Mouse (Mus musculus): ENCODE data around the gene Tcf7. TPM values are rescaled to one million over a fixed set of nuclear protein-coding genes. Genes with fewer than 3 reads are reported as not detected.

Gene Tcf7
- 5.6 and 7.1 TPM in 2 replicates for polyA plus RNA-seq (2015; fragmentation: Nextera tagmentation; extraction: Ambion mirVana)

DNA sequence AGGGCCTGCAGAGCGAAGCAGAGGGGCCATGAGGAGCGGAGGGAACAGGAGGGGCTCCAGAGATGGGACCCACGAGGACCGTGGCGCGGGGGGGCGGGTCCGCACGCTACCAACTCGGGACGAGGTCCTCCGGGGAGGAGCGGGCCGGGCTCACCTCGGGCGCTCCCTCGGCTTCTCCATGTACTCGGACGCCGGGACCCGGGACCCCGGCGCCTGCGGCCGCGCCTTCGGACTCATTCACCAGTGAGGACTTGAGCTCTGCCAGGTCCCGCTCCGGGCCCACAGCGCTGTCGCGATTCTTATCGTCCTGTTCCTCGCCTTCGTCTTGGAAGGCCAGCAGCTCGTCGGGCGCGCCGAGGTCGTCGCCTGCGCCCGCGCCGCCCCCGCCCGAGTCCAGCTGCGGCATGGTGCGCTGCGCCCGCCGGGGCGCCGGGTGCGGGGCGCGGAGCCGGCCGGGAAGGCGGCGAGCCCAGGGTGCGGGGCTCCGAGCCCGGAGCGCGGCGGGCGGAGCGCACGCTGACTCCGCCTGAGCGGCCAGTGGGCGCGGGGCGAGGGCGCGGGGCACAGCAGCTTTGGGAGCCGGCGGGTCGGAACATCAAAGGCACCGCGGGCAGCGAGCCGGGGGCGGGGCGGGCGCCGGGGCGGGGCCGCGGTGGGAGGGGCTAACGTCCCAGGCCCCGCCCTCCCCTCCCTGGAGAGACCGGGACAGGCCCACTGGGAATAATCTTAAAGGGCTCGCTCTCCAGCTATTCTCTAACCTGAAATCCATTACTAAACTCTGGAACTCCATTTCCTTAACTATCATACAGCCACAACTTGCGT lies at the start of gene Tcf7:
Gene Tcf7, minus strand, starts transcription at position 241 of the 822 bp plus-strand sequence.
- Histone ChIP-seq H3K36me3 (ENCODE audit: insufficient read depth, low read length) (no peaks in the 10 kb centered on the region), H3K4me3 (ENCODE audit: low read length) (peak within 1 kb of the TSS; percentile 72), H3K27ac (ENCODE audit: low read length) (peak within 1 kb of the TSS; percentile 57; the same call in 1 of the 2 replicates), H3K4me1 (ENCODE audit: insufficient read depth, low read length) (peaks cover 36% of the 10 kb centered on the region), H3K9me3 (ENCODE audit: low read length) (no peaks in the 10 kb centered on the region), H3K27me3 (ENCODE audit: insufficient read depth, low read length) (0 out of 2 replicates have a peak, but pooled peaks cover 4% of the 10 kb centered on the region), H3K4me2 (replicated peaks; ENCODE audit: low read depth, low read length) (peak within 1 kb of the TSS; percentile 96), H3K9ac (replicated peaks; ENCODE audit: low read length) (peak within 1 kb of the TSS; percentile 73)
- under 1% methylated on average over 83 of the region's 97 CpGs for WGBS
- ATAC-seq (ENCODE audit: low FRiP score, low TSS enrichment) = peak; percentile 79

DNA sequence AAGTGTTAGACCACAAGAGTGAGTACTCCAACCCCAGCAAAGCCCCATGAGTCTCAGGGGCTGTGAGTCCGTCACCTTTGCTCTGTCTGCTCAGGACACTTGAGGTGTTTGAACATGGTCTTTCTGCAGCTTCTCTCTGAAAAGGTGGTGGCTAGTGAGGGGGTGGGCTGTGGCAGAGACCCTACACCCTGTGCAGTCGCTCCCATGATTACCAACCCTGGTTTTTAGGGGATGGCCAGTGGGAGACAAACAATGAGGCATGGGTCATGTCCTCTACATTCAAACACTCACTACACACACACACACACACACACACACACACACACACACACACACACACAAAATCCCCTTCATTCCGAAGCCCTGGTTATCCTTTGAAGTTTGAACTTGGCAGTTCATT lies 44.5 kb upstream of the Tcf7 start:
- Histone ChIP-seq H3K36me3 (ENCODE audit: insufficient read depth, low read length) (no peaks in the 10 kb centered on the region), H3K4me2 (replicated peaks; ENCODE audit: low read depth, low read length) (no peak overlapping the region), H3K4me3 (ENCODE audit: low read length) (no peak overlapping the region), H3K4me1 (ENCODE audit: insufficient read depth, low read length) (no peaks in the 10 kb centered on the region), H3K9me3 (ENCODE audit: low read length) (no peaks in the 10 kb centered on the region), H3K27ac (ENCODE audit: low read length) (no peak overlapping the region), H3K27me3 (ENCODE audit: insufficient read depth, low read length) (no peaks in the 10 kb centered on the region), H3K9ac (replicated peaks; ENCODE audit: low read length) (no peak overlapping the region)
- ATAC-seq (ENCODE audit: low FRiP score, low TSS enrichment) = no peak
- WGBS = 58% methylated on average over 3 of the region's 3 CpGs

DNA sequence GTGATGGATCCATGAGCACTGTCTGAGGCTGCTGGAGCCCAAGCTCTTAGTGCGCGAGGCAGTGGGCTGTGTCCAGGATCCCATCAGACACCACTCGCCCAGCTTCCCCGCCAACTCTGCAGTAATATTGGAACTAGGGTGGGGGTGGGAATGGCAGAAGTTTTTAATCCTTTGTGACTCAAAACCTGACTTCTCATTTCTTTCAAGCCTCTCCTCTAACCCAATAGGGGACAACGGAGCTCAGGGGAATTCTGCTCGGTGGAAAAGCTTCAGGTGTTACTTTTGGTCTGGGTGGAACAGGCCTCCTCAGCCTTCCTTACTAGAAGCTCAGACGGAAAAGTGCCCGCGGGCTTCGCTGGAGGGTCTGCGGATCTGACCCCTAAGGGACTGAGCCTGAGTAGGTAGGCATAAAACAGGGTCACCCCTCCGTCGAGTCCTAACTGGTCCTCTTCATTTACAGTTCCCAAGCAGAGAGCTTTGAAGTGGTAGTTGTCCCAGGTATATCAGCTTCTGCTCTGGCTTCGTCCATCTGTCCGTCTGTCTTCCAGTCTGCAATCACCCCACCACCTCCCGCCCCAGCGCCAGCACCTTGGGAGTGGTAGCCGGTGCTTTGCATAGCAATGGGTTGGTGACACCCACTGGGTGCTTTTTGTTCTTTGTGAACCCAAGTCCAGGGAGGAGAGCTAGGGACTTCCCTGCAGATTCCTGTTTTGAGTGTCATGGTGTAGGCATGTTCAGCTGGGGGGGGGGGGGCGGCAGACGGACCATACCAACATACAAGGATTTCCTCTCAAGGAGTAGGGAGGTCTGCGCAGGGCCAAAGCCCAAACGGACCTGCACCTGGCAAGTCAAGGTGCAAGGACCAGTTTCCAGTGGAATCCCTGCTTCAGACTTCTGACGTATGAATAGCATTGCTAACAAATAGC lies 41.9 kb upstream of the Tcf7 start:
- no peak overlapping the region for H3K4me3 ChIP-seq (ENCODE audit: low read length)
- no peak overlapping the region; the same call in 1 of the 2 replicates for H3K9ac ChIP-seq (replicated peaks; ENCODE audit: low read length)
- no peaks in the 10 kb centered on the region for H3K27me3 ChIP-seq (ENCODE audit: insufficient read depth, low read length)
- no peaks in the 10 kb centered on the region for H3K36me3 ChIP-seq (ENCODE audit: insufficient read depth, low read length)
- WGBS = 55% methylated on average over 23 of the region's 23 CpGs
- H3K9me3 ChIP-seq (ENCODE audit: low read length) = no peaks in the 10 kb centered on the region
- ATAC-seq (ENCODE audit: low FRiP score, low TSS enrichment) = 0 out of 2 replicates have a peak, but pooled peaks have one; percentile 59
- no peak overlapping the region for H3K27ac ChIP-seq (ENCODE audit: low read length)
- H3K4me2 ChIP-seq (replicated peaks; ENCODE audit: low read depth, low read length) = no peak overlapping the region
- no peaks in the 10 kb centered on the region for H3K4me1 ChIP-seq (ENCODE audit: insufficient read depth, low read length)

DNA sequence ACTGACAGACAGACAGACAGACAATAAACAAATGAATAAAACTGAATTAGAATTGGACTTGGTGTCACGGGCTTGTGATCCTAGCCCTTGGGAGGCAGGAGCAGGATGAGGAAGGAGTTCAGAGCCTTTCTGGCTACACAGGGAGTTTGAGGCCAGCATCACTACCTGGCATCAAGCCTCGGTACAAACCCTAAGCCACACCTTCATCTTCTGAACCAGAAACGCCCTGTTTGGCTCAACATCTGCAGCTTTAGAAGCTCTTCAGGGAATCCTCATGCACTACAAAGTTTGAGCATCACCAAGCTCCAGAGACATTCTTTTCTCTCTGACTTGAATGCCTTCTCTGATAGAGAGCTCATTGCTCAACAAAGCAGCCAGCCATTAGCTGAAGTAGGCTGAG lies 38.7 kb upstream of the Tcf7 start:
- no peak overlapping the region for H3K9ac ChIP-seq (replicated peaks; ENCODE audit: low read length)
- no peaks in the 10 kb centered on the region for H3K36me3 ChIP-seq (ENCODE audit: insufficient read depth, low read length)
- H3K4me2 ChIP-seq (replicated peaks; ENCODE audit: low read depth, low read length) = no peak overlapping the region
- no peaks in the 10 kb centered on the region for H3K27me3 ChIP-seq (ENCODE audit: insufficient read depth, low read length)
- H3K4me3 ChIP-seq (ENCODE audit: low read length) = no peak overlapping the region
- H3K27ac ChIP-seq (ENCODE audit: low read length) = no peak overlapping the region
- no peak for ATAC-seq (ENCODE audit: low FRiP score, low TSS enrichment)
- no peaks in the 10 kb centered on the region for H3K4me1 ChIP-seq (ENCODE audit: insufficient read depth, low read length)
- no peaks in the 10 kb centered on the region for H3K9me3 ChIP-seq (ENCODE audit: low read length)
- WGBS = 59% methylated on average over 3 of the region's 3 CpGs

DNA sequence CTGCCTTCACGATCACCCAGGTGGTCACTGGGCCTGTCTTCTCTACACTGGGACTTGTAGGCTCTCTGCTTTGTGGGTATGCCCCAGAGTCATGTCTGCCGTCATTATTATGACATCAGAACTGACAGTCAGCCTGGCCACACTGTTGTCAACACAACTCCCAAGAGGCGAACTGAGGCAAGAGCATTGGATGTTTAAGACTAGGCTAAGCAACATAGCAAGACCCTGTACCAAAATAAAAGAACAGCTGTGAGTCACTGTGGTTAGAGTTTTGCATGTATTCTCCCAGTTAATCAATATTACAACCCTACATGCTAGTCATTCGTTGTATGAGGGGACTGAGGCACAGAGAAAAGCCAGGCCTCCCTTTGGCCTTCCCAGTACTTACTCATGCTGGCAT lies 37.7 kb upstream of the Tcf7 start:
- Histone ChIP-seq H3K4me3 (ENCODE audit: low read length) (no peak overlapping the region), H3K27ac (ENCODE audit: low read length) (no peak overlapping the region), H3K9me3 (ENCODE audit: low read length) (no peaks in the 10 kb centered on the region), H3K27me3 (ENCODE audit: insufficient read depth, low read length) (no peaks in the 10 kb centered on the region), H3K9ac (replicated peaks; ENCODE audit: low read length) (no peak overlapping the region), H3K4me1 (ENCODE audit: insufficient read depth, low read length) (no peaks in the 10 kb centered on the region), H3K36me3 (ENCODE audit: insufficient read depth, low read length) (no peaks in the 10 kb centered on the region), H3K4me2 (replicated peaks; ENCODE audit: low read depth, low read length) (no peak overlapping the region)
- ATAC-seq (ENCODE audit: low FRiP score, low TSS enrichment) = no peak
- WGBS = 82% methylated on average over 4 of the region's 4 CpGs

DNA sequence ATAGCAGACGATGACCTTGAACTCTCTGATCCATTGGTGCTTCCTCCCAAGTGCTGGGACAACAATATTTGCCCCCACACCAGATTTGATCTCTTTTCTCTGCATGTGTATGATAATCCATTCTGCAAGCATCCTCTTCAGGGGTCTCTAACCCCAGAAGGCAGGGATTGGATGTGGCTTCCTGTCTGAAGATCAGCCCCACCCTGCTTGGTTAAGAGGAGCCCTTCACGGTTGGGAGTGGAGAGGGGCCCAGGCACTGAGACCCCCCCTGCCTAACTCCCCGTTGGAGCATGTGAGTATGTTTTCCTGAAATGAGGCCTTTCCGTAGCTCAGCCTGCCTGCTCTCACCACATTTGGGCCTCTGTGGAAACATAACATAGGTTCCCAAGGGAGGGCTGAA lies 36.9 kb upstream of the Tcf7 start:
- no peaks in the 10 kb centered on the region for H3K4me1 ChIP-seq (ENCODE audit: insufficient read depth, low read length)
- no peaks in the 10 kb centered on the region for H3K27me3 ChIP-seq (ENCODE audit: insufficient read depth, low read length)
- 56% methylated on average over 4 of the region's 4 CpGs for whole genome bisulfite sequencing
- H3K27ac ChIP-seq (ENCODE audit: low read length) = no peak overlapping the region
- ATAC-seq (ENCODE audit: low FRiP score, low TSS enrichment) = no peak
- H3K9ac ChIP-seq (replicated peaks; ENCODE audit: low read length) = no peak overlapping the region
- H3K36me3 ChIP-seq (ENCODE audit: insufficient read depth, low read length) = no peaks in the 10 kb centered on the region
- H3K4me2 ChIP-seq (replicated peaks; ENCODE audit: low read depth, low read length) = no peak overlapping the region
- H3K9me3 ChIP-seq (ENCODE audit: low read length) = no peaks in the 10 kb centered on the region
- no peak overlapping the region for H3K4me3 ChIP-seq (ENCODE audit: low read length)

DNA sequence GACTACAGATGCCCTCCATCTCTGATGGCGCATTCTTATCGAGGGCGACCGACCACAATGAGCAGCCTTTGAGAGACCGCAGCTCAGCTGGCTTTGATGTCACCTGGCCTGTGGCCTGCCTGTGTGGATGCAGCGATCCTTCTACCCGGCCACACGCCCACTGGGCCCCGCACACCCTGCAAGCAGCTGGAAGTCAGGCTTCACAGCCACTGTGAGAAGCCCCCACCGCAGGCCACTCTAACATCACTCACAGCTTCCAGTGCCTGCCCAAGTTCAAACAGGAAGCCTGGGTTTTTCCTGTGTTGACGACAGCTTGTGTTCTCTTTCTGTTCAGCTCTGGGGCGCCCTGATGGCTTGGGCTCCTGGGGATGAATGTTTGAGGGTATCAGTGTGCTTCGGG lies 35.6 kb upstream of the Tcf7 start:
- H3K4me1 ChIP-seq (ENCODE audit: insufficient read depth, low read length) = no peaks in the 10 kb centered on the region
- H3K36me3 ChIP-seq (ENCODE audit: insufficient read depth, low read length) = no peaks in the 10 kb centered on the region
- no peak overlapping the region for H3K27ac ChIP-seq (ENCODE audit: low read length)
- no peak for ATAC-seq (ENCODE audit: low FRiP score, low TSS enrichment)
- no peaks in the 10 kb centered on the region for H3K9me3 ChIP-seq (ENCODE audit: low read length)
- H3K27me3 ChIP-seq (ENCODE audit: insufficient read depth, low read length) = no peaks in the 10 kb centered on the region
- H3K4me2 ChIP-seq (replicated peaks; ENCODE audit: low read depth, low read length) = no peak overlapping the region
- no peak overlapping the region for H3K9ac ChIP-seq (replicated peaks; ENCODE audit: low read length)
- 64% methylated on average over 13 of the region's 13 CpGs for WGBS
- H3K4me3 ChIP-seq (ENCODE audit: low read length) = no peak overlapping the region

DNA sequence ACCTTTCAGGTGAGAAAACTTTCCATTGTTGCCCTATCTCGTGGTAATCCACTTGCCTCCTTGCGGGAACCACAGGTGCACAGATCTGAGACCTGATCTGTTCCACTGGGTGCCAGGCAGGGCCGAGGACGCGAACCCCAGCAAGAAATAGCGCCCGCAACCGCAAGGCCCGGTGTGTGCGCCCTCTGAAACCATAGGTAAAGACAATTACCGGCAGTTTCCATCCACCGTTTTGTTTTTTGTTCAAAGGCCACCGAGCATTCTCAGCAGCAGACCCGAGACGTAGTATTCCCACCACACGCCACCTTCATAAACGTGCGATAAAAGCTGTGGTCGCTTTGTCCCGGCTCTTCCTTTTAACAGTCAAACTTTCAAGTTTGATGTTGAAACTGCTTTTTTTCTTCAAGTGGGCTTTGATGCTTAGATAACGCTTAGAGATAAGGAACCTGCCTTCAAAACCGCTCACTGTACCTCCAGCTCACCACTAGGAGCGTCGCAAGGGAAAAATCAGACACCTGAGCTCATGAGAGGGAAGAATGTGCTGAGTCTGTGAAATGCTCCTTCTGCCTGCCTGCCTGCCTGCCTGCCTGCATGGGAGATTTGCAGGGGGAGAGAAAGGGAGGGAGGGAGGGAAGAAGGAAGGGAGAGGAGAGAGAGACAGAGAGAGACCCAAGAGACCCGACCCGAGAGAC lies 31.4 kb upstream of the Tcf7 start:
- 0 out of 2 replicates have a peak, but pooled peaks have one; percentile 31 for ATAC-seq (ENCODE audit: low FRiP score, low TSS enrichment)
- no peak overlapping the region for H3K27ac ChIP-seq (ENCODE audit: low read length)

DNA sequence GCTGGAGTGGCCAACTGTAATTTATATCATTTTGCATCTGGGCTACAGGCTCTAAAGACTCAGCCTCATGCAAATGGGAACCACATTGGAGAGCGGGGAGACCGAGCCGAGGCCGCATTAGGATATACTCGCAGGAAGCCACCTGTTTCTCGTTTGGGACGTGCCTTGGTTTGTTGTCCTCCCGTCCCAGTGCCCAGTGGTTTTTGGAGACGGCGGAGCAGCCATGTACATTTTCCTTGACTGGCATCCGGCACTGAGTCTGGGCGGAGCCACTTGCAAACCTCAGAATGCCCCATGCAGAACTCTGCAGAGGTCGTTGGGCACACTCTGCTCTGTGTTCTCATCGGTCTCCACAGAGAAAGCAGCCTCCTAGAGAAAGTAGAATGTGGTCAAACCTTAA lies 27.9 kb upstream of the Tcf7 start:
- WGBS = 78% methylated on average over 14 of the region's 14 CpGs
- no peak overlapping the region for H3K4me3 ChIP-seq (ENCODE audit: low read length)
- H3K27me3 ChIP-seq (ENCODE audit: insufficient read depth, low read length) = no peaks in the 10 kb centered on the region
- no peaks in the 10 kb centered on the region for H3K9me3 ChIP-seq (ENCODE audit: low read length)
- no peak overlapping the region for H3K4me2 ChIP-seq (replicated peaks; ENCODE audit: low read depth, low read length)
- H3K27ac ChIP-seq (ENCODE audit: low read length) = no peak overlapping the region
- ATAC-seq (ENCODE audit: low FRiP score, low TSS enrichment) = no peak
- no peaks in the 10 kb centered on the region for H3K4me1 ChIP-seq (ENCODE audit: insufficient read depth, low read length)
- H3K9ac ChIP-seq (replicated peaks; ENCODE audit: low read length) = no peak overlapping the region
- no peaks in the 10 kb centered on the region for H3K36me3 ChIP-seq (ENCODE audit: insufficient read depth, low read length)

More for the DNA sequence above, 31.4 kb upstream of the Tcf7 start:
- Histone ChIP-seq H3K4me3 (ENCODE audit: low read length) (no peak overlapping the region), H3K9me3 (ENCODE audit: low read length) (no peaks in the 10 kb centered on the region), H3K4me1 (ENCODE audit: insufficient read depth, low read length) (no peaks in the 10 kb centered on the region), H3K27me3 (ENCODE audit: insufficient read depth, low read length) (no peaks in the 10 kb centered on the region), H3K9ac (replicated peaks; ENCODE audit: low read length) (no peak overlapping the region), H3K4me2 (replicated peaks; ENCODE audit: low read depth, low read length) (peak overlapping the region; percentile 31), H3K36me3 (ENCODE audit: insufficient read depth, low read length) (no peaks in the 10 kb centered on the region)
- 12% methylated on average over 26 of the region's 26 CpGs for WGBS

Data from kidney, embryonic 16.5 days (tissue).